Mouse (Mus musculus) embryonic fibroblast, embryonic 13.5 days (primary cell): ENCODE measurements at regions not wholly inside any gene's neighbourhood (a gene's known extent, or its start where the extent isn't known, plus 50 kb on each side); places are given as distances from the start of the nearest gene placed in this dataset.

Experiments used
- CTCF ChIP-seq: IDR thresholded peaks from 2 replicates; pipeline ENCODE4 v1.5.1; 2011; ENCODE audit warnings: mild to moderate bottlenecking, control low read depth, low read length, moderate library complexity, borderline replicate concordance; ENCODE audit not compliant: insufficient read depth
- POLR2A ChIP-seq: IDR thresholded peaks from 2 replicates; pipeline ENCODE4 v1.6.1; 2011; ENCODE audit warnings: low read depth, mild to moderate bottlenecking, control low read depth, low read length, moderate library complexity

DNA sequence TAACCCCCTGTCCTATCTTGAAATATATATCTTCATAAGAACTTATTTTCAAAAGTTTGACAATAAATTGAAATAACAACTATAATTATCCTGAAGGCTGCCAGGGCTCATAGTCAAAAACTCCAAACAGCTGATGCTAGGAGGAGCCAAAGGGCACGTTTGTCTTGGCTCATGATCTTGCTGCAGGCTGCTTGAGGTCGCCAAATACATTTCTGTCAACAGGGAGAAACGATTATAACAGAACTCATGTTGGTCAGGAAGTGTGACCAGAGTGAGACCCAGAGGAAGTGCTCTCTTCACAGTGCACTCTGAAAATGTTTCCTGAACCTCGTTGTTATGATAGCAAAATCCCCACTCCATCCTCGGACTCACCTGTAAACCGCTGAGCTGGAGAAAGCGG is 140.9 kb upstream of the Prl start:
- TF ChIP-seq POLR2A (no peak), CTCF (no peak)
